Mouse (Mus musculus) adrenal gland, postnatal 25 days (tissue): ENCODE results near the gene Zscan2. TPM values are rescaled to one million over a fixed set of nuclear protein-coding genes. Genes with fewer than 3 reads are reported as not detected.

Experiments
- DNase-seq: peaks from one replicate; pipeline ENCODE4 v3.0.0; 2021; ENCODE audit warnings: mixed read lengths
- total RNA-seq: library from RNA; stranded (reverse); gene quantifications from 2 replicates; pipeline ENCODE4 v1.2.3, GENCODE M21; 2021

Gene Zscan2
- total RNA-seq, 1 experiment from 2014 or later = 8.0 TPM

- DNase-seq = no peak
These were observed 24.9 kb downstream of the Zscan2 start for GRCm38 (mm10) chr7:80885666-80886065.

- DNase-seq = peak; percentile 35
These were observed 27.9 kb downstream of the Zscan2 start for GRCm38 (mm10) chr7:80888595-80888994.

GRCm38 (mm10) chr7:80889021-80889511 lies 28.3 kb downstream of the Zscan2 start:
- peak; percentile 61 for DNase-seq

DNA sequence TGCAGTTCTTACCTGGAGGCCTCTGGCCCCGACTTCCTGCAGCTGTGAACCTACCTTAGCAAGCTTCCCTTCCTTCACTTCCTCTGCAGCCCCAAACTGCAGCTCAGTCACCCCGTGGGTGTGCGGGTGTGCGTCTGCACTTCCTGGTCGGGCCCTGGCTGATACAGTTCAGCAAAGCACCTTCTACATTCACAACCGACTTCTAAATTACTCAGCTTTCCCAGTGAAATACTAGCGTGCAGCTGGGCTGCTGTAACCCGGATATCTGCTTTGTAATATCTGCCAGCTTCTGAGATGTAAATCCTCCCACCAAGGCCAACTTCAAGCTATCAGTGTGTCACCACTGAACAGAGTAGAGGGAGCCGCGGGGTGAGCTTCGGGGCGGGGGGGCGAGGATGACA lies 29.1 kb downstream of the Zscan2 start:
- peak; percentile 42 for DNase-seq

DNA sequence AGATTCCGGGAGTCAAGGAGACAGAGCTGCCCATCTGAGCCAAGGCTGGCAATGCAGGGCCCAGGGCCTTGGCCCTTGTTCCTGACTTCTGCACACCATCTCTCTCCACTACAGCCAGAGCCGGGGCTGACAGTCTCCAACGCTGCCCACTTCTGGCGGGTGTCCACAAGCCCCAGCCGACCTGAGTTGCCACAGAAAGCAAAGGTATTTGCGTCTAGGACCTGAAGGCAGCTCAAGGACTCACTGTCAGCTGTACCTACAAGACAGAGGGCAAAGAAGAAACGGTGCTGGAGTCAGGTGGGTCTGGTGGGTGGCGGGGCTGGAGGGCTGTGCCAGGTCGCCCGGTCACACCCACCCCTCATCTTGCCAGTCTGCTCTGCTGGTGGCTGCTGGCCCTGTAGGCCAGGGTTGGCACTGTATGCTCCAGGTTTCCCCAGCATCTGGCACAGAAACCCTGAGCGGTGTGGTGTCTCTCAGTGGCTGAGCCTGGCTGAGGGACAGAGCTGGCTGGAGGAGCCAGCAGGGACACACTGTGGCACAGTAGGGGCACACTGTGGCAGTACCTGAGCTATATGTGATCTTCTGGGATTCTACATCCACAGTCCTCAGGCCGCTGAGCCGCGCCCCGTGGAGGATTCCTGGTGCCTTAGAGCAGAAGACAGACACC lies 32.5 kb downstream of the Zscan2 start:
- peak; percentile 15 for DNase-seq

DNA sequence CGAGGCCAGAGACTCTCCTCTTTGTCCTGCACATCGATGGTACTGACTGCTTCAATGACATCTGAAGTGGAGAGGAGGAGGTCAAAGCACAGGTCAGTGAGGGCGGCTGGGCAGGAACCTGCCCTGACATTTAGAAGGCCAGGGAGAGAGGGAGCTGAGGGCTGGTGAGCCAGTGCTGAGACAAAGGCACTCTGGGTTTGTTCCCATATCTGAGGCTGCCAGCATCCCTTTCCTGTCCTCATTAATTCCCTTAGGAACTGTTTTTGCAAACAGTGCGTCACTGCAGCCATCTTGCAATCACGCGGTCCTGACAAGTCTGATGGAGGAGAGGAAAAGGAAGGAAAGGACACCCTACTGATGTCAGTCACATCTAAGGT lies 33.0 kb downstream of the Zscan2 start:
- DNase-seq = no peak

DNA sequence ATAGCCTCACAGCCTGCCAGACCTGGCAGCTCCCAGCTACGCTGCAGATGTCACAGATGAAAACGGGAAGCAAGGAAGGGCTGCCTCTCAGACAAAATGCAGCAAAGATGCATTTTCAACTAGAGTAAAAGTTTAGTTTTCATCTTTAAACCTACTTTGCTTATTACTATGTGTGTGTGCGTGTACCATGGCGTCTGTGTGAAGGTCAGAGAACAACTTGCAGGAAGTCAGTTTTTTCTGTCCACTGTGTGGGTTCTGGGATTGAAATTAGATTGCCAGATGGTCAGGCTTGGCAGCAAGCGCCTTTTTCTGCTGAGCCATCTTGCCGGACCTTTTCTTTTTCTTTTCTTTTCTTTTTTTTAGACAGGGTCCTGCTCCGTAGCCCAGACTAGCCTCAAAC lies 33.5 kb downstream of the Zscan2 start:
- no peak for DNase-seq

GRCm38 (mm10) chr7:80894815-80895519 lies 34.2 kb downstream of the Zscan2 start:
- DNase-seq = no peak

DNA sequence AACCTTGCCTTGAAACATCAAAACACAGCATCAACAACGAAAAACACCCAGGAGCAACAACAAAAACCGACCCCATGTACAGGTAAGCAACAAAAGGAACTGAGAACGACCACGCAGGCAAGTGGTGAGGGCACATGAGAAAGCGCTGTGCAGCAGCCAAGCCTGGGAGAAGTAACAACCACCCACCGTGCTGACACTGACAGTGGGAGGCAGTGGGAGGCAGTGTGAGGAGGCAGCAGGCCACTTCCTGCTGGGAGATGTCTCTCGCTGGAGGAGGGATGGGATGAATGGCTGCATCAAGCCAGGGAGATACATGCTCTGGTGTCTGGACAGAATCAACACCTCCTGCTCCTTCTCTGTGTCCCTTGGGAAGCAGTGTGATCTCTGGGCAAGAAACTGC lies 36.4 kb downstream of the Zscan2 start:
- no peak for DNase-seq

- DNase-seq = no peak
These were observed 37.0 kb downstream of the Zscan2 start for GRCm38 (mm10) chr7:80897721-80898120.

- DNase-seq = peak; percentile 89
These were observed 40.3 kb downstream of the Zscan2 start, which contains the start of gene Wdr73 for GRCm38 (mm10) chr7:80900944-80901501. Gene Wdr73 (minus strand): TSS chr7:80901269.

DNA sequence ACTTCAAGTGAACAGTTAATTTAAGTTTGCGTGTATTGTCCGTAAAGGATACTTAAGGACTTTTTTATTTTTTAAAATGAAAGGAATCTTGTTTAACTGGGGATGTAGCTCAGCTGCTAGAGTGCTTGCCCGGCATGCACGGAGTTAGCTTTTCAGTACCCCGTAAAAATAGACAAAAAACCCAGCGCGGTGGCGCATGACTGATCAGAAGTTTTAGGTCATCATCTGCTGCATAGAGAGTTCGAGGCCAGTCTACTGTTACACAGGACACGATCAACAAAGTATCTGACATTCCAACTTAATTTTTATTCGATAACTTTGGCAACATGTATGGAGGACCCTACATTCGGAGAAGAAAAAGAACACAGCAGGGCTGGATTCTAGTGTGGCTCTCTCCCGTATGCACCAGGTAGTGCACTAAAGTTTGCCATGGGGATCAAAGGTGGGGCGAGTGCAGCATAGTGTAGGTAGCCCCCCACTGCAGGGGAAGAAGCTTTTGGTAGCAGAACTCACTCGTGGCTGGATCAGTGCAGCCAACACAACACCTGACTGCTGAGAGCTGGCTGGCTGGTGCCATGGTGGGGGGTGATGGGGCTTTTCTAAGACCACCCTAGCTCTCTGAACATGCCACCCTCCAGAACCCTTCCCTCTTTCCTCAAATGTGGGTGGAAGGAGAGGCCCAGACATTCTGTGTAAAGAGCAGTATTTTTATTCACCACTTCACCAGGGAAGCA lies 41.0 kb downstream of the Zscan2 start:
- no peak for DNase-seq

GRCm38 (mm10) chr7:80903625-80904422 lies 43.1 kb downstream of the Zscan2 start:
- no peak for DNase-seq

GRCm38 (mm10) chr7:80904921-80905515 lies 44.3 kb downstream of the Zscan2 start, which contains the start of gene Nmb:
Gene Nmb (minus strand): TSS chr7:80905076.
- peak; percentile 76 for DNase-seq

DNA sequence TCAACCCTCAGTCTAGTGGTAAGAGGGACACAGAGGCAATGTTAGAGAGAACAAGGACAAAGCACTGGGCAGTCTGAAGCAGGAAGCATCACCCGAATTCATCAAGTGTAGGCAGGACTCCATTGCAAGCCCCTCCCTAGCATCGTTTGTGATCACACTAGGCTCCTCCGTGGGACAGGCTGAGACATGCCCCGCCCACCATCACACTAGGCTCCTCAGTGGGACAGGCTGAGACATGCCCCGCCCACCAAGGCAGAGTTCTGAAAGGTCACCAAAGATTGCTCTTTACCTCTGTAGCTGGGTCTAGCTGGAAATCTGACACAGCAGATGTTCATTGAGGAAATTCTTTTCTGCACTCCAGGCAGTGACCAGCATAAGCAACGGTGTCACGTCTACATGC lies 50.3 kb downstream of the Zscan2 start:
- DNase-seq = no peak

DNA sequence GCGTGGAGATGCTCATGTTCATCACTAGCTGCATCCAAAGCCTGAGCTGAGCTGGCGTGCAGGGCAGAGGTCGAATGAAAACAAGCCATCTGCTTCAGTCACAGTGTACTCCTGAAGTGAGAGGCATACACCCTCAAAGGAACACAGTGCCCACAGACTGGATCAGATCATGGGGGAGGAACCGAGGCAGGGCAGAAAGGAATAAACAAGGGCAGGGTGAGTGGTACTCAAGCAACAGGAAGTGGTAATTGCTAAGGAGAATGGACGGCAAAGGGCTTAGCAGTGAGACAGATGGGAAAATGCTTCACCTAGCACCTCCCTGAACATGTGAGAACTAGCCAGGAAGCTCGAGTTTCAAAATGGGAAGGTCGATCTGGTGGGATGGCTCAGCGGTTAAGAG lies 51.8 kb downstream of the Zscan2 start:
- DNase-seq = no peak

GRCm38 (mm10) chr7:80917916-80918465 lies 57.3 kb downstream of the Zscan2 start:
- no peak for DNase-seq

- DNase-seq = no peak
These were observed 58.4 kb downstream of the Zscan2 start for GRCm38 (mm10) chr7:80918982-80919646.

GRCm38 (mm10) chr7:80919647-80920008 lies 58.9 kb downstream of the Zscan2 start:
- no peak for DNase-seq

- no peak for DNase-seq
These were observed 62.4 kb downstream of the Zscan2 start for GRCm38 (mm10) chr7:80923165-80923564.
